Mouse (Mus musculus): ENCODE data around the gene Asic2. TPM values are rescaled to one million over a fixed set of nuclear protein-coding genes. Genes with fewer than 3 reads are reported as not detected.

The Asic2 gene
- total RNA-seq, 4 experiments from 2014 or later, result 0.13 to 1.5 (median 0.41) TPM

DNA sequence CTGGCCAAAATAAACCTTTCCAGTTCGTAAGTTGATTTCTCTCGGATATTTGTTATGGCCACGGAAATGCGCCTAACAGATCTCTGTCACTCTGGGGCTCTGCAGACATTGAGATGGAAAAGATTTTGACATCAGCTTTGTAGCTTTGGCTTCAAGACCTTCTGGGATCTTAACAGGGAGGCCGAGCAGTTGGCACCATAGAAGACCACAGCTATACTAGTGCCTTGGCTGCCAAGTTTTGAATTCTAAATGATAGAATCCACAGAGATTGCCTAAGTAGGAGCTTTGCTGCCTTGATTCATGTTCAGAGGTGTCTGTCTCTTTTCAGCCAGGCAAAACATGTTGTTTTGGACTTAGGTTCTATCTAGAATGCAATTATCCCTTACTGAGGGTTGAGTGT is 217.4 kb downstream of the Asic2 start:
- DNase-seq (ENCODE audit: low spot score in 2 of 2), result no peak

DNA sequence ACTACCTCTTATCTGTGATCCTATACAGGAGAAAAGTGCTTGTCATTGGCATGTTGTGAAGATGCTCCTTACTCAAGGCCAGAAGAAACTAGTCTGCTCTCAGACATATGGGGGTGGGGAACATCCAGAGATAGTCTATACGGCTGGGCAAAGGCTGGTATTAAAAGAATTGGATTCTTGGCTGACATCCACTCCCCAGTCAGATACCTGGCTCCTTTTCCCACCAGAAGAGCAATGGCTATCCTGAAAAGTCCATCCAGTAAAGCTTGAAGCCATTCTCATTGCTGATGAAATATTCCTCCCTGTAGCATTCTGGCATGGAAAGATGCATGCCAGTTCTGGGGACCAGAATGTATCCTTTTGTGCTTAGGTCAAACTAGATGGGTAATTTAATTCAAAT is 218.2 kb downstream of the Asic2 start:
- DNase-seq (ENCODE audit: low spot score in 2 of 2), result no peak

DNA sequence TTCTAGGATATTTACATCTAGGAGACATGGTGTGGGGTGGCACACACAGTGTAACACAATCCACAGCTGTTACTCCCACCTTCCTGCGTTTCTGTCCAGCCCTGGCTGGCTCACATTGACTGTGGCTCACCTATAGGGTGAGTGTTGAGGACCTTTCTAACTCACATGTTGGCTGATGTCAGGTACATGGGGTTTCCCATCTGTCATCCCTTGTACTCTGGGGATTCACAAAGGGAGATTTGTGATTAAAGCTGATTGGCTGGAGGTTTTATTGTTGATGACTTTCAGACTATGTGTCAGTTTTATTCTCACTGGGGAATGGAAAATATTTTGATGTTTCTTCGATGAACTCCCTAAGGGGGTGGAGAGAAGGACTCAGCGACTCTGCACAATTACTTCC is 229.3 kb downstream of the Asic2 start:
- no peak for DNase-seq (ENCODE audit: low spot score in 2 of 2)

DNA sequence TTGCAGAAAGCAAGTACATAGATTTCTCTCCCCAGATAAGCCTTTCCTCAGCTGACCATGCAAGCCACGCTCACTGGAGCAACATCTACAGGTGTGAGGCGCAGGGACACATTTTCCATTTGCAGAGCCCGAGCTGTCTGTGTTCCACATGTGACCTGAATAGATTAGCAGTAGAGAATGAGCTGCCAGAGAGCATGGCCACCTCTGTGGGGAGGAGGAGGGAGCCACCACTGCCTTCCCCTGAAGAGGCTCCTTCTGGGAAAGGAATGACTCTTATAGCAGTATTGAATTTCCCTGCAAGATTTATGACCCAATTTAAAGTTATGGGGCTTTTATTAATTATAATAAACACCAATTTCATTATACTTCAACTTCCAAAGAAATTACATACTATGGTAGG is 230.5 kb downstream of the Asic2 start:
- DNase-seq (ENCODE audit: low spot score in 2 of 2), result no peak

DNA sequence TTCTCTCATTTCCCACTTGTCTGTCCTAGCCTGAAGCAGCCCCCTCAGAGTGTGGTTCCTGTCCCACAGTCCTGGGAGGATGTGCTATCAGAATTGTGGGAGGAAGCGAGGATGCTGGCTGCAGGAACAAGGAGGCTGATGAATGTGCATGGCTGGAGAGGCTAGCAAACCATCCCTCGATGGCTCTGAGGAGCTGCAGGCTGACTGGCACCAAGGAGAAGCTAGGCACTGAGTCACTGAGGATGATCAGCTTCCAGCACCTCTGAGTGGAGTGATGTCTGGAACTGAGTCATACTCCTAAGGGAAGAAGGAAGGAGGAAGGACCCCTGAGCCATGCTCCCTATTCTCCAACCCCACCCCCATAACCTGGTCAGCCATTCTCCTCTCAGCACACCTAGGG is 246.2 kb downstream of the Asic2 start:
- no peak for DNase-seq (ENCODE audit: low spot score in 2 of 2)

DNA sequence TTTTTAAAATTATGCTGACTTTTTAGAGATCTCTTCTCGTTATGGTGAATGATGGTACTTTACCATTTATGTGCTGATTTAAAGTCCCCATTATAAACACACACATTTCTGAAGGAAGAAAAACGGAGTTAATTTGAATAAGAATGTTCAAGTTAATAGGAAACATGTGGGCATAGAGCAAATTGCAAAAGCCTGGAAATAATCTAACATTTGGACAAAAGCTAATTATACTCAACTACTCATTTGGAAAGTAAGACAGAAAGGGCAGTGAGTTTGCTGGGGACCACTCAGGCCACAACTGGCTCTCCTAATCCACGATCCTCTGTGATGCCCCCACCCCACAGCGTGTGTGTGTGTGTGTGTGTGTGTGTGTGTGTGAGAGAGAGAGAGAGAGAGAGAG is 253.5 kb downstream of the Asic2 start:
- no peak for DNase-seq (ENCODE audit: low spot score in 2 of 2)

DNA sequence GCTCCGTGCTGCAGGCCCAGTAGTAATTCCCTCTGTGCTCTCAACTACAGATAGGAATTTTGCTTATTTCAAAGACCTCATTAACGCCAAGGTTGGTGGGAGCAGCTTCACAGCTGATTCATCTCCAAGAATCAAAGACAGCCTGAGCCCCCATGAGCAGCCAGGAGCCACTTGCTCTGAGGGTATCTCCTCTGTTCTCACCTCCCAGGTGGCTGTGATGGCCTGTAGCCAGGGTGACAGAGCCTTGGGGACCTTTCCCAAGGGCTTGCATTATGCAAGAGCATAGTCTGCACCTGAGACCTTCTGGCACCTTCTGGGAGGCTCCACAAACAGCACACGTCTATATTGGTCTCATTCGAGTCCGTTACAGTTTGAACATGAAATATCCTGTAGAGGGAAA is 261.3 kb downstream of the Asic2 start:
- DNase-seq (ENCODE audit: low spot score in 2 of 2), result no peak

DNA sequence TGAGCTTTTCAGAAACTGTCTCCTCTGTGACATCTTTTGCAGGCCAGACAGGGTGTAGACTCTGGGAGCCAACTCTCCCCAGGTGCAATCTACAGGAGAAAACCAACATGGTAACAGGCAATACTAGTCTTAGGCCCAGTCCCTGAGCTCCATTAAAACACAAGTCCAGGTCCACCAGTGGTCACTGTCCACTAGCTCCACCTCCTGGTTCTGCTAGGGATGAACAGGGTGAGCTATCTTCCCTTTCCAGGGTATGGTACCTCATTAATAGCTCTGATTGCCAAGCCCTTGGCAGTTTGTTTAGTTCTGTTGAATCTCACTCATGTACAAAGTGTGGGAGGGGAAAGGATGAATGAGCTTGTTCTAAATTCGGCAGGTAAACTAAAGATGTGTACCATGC is 270.2 kb downstream of the Asic2 start:
- DNase-seq (ENCODE audit: low spot score in 2 of 2), result no peak

DNA sequence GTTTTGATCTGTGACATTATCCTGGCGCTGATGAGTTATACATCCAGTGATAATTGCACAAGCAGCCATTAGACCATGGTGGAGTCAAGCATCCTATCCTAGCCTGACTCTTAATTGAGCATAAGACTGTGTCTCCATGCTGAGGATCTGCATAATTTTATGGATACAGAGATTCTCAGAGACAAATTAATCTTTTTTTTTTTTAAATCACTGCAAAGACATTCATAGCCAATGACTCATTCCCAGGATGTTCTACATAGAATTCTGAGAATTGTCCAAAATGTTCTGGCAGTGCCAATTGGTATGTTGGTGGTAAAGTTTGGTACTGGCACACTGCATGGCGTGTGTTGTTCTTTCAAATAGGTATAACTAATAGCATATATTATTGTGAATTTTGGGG is 272.8 kb downstream of the Asic2 start:
- no peak for DNase-seq (ENCODE audit: low spot score in 2 of 2)

DNA sequence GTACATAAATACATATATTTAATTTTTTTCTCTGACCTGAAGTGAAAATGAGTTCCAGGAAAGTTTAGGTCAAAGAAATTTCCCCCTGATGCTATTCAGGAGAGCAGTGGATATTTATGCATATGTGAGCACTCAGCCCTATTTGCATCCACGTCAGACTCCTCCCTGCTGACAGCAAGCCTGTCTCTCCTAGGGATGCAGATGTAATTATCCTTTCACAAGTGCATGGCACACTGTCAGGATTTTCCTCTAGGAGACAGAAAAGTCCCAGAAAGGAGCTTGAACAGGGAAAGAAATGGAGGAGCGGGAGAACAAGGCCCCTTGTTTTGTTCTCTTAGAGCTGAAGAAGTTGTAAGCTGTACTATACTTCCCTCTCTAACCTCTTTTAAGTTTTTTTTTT is 287.7 kb downstream of the Asic2 start:
- no peak for DNase-seq (ENCODE audit: low spot score in 2 of 2)

DNA sequence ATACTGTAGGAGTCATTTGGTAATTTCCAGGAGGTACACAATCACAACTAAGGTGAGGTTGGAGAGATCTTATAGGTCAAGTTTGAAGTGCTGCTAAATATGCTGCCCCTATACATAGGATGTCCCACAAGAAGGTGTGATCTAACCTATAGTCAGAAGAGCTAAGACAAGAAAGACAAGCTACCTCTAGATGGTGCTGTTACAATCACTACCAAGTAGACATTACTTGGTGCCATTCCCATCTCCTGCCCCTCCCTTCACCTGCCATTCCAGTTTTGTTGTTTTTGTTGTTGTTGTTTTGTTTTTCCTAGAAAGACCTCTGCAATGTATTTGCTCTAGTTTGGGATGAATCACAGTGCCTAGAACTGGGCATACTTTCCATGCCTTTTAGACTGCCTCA is 296.5 kb downstream of the Asic2 start:
- DNase-seq (ENCODE audit: low spot score in 2 of 2), result no peak

DNA sequence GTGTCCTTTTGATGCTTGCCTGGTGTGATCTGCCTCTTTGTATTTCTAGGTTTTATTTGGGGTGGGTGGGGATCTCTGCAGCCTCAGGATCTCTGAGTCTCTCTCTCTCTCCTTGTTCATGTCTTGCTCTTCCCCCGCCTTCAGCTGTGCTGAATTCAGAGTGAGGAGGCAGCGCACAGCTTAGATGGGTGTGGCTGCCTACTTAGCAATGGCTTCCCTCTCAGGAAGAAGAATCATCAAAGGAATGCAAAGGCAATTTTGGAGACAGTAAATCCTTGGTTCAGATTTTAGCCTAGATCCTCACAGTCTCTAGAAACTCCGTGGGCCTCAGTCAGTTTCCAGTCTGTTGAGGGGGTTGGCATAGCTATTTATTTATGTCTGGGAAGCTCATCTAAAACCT is 297.8 kb downstream of the Asic2 start:
- DNase-seq (ENCODE audit: low spot score in 2 of 2), result no peak

DNA sequence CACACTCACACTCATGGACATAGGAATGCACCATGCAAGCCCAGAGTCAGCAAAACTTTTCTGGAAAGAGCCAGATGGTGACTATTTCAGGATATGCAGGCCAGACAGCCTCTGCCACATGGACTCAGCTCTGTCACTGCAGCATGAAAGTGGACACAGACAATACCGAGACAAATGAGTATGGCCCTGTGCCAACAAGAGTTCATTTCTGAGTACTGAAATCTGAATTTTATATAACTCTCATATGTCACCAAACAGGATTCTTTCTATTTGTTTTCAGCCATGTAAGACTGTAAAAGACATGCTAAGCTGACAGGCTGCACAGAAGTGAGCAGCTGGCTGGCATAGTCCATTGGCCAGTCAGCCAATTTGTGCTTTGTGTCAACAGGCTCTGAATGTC is 309.4 kb downstream of the Asic2 start:
- no peak for DNase-seq (ENCODE audit: low spot score in 2 of 2)

DNA sequence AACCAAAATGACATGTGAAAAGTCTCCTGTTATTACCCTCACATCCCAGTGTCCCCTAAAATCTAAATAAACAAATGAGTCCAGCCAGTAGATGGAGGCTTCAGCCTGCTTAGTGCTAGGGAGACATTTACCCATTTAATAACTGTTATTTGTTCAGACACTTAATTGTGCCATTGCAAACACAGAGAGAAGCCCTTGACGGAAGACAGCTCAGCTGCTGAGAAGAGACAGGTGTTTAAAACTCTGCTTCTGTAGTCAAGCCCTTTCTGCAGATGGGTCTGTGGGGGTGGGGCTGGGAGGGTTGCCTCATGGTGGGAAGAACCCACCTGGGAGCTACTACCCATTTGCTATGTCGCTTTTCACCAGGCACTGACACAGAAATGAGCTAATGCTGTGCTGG is 311.1 kb downstream of the Asic2 start:
- no peak for DNase-seq (ENCODE audit: low spot score in 2 of 2)

DNA sequence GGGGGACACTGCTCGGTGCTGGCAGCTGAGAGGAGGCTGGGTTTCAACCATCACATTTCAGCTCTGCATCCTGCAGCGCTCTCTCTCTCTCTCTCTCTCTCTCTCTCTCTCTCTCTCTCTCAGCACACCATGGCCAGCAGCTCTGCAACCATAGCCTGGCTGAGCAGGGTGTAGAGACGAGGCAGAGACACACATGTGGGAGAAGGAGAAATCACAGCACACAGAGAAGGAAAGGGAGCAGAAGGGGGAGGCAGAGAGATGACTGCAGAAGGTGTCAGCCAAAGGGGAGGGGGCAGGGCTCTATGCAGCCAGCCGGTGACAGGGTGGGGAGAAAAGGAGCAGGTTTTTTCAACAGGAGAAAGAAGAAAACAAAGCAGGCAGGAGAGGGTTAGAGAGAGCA is 320.4 kb downstream of the Asic2 start:
- no peak for DNase-seq (ENCODE audit: low spot score in 2 of 2)

DNA sequence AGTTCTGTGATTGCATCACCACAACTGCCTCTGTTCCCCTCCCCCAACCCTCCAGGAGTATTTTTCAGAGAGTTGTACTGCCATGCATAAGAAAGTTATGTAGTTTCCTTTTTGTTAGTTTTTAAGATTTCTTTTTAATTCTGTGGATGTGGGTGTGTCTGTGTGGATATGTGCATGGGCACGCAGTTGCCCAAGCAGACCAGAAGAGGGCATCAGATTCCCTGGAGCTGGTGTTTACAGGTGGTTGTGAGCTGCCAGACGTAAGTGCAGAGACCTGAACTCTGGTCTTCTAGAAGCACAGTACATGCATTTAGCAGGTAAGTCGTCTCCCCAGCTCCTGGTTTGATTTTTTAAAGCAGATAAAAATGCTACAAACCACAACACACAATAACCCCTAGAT is 322.7 kb downstream of the Asic2 start:
- no peak for DNase-seq (ENCODE audit: low spot score in 2 of 2)

DNA sequence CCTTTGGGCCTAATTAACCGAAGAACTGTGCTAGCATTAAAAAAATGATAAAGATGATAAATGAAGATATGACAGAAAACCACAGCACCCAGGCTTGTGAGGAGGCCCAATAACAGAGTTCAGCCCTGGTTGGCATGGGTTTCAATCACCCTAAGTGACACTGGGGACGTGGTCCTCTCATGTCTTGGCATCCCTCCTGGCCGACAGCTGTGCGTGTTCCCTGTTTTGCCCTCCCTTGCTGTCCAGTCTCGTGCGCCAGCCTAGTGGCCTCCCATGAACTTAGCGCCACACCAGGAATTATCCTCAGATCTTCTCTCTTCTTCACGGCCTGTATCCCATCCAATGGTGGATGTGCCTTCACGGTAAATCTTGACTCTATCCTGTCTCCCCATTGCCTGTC is 331.9 kb downstream of the Asic2 start:
- DNase-seq (ENCODE audit: low spot score in 2 of 2), result no peak

DNA sequence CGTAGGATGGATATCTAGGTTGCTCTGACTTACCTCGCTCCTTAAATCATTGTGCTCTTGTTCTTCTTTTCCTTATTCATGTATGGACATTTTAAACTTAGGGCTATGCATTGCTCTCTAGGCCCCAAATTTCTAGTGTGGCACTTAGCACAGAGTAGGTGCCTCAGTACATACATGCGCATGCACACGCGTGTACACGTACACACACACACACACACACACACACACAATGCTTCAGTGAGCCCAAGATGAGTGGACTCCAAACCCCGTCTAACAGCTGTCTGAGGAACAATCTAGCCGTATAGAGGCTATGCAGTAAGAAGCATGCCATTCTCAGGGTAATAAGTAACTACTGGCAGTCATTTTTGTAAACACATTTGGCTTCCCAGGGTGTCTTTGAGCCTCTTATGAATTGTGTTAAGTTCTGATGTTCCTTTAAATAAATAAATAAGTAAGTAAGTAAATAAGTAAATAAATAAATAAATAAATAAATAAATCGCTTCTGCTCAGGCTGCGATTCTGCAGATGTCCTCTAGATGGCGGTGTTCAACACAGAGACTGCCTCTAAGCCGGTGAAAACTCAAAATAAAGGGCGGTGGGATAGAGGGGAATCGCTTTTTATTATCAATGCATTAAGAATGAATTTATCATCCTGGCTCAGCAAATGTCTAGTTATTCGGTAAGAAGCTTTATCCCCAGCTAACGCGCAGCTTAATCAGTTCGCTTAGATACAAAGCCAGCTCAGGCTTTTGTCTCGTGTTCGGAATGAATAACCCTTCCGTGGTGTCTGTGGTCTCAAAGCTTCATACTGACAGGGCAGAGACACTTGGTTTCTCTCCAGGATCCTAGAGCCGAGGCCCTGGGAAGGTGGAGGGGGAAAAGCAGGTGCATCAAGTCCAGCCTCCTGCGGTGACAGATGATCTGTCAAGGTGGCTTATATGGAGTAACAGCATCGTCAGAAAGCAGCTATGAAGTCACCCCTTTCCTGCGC is 333.6 kb downstream of the Asic2 start:
- no peak for DNase-seq (ENCODE audit: low spot score in 2 of 2)

DNA sequence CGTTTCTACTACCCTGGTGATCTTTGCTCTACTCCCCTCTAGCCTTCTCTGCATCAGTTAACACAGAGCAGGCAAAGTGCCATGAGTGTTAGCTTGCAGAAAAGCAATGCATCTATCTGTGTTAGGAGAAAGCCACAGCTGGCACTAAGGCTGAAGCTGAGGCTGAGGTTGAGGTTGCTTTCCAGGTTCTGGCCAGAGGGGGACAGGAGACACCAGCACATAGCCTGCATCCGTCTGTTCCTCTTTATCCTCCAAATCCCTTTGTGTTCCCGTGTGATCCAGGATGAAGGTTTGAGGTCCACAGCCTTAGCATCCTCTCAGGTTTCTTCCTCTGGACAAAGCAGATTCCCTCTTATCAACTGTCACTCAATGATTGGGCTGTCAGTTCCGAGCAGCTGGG is 343.1 kb downstream of the Asic2 start:
- no peak for DNase-seq (ENCODE audit: low spot score in 2 of 2)

DNA sequence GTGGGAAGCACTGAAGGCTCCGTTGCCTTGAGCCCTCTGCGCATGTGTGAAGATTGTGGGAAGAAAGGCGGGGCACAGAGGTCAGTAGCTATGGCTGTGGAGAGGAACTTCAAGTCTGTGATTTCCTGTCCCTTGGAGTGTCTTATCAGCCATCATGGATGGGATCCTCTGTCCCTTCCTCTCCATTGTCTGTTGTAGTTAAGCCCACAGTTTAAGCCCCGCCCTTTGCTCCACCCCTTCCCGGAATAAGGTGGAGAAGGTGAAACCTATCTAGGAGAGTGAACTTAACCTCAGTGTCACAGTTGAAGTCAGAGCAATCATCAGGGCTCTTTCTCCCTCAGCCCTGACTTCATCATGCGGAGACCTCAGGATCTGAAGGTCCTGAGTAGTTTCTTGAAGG is 347.7 kb downstream of the Asic2 start:
- no peak for DNase-seq (ENCODE audit: low spot score in 2 of 2)

DNA sequence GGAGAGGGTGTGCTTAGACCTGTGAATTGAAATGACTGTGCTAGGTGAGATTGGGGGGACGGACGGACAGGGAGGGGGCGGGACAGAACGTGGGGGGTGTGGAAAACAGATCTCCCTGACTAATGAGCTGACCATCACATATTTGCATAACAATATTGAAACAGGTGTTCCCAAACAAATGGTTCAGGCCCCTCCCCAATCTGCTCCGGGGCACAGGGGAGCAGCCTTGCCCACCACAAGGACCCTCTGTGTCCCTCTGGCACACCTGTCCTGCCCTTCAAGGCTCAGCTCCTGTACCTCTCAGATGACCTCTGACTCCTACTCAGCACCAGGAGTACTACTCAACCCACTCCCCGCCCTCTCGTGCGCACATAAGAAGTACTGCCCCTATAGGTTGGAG is 351.8 kb downstream of the Asic2 start:
- no peak for DNase-seq (ENCODE audit: low spot score in 2 of 2)

DNA sequence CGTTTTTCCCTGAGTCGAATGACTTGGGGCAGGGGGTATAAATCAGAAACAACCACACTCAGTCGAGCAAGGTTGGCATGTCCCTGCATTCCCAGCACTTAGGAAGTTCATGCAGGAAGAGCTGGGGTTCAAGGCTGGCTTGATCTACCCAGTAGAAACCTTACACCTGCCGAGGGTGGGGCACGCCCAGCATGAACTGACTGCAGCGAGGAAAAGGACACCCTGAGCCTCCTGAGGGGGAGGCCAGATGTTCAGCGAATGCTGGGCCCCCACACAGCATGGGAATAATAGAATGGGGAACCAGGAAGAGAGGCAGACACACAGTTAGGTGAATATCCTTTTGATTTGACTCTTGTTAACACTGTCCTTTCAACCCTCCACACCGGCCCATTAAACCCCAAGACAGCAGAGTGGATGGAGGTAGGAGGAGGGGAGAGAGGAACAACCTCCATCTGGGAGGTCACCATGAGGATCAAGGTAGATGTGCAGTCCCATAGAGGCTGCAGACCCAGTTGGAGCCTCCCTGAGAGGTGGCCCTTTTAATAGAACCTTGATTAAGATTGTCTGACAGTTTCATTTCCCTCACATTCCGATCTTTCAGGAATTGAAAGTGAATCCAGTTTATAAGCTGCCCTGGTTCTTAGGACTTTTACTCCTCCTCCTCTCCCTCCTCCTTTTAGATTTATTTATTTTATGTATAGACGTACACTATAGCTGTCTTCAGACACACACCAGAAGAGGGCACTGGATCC is 354.2 kb downstream of the Asic2 start:
- no peak for DNase-seq (ENCODE audit: low spot score in 2 of 2)
